Mouse (Mus musculus): Measurements from ENCODE around the gene Rps6ka1. TPM values are rescaled to one million over a fixed set of nuclear protein-coding genes. Genes with fewer than 3 reads are reported as not detected.

Rps6ka1 gene
- total RNA-seq, 2 experiments from 2014 or later: 9.1 to 9.3 TPM

- intact Hi-C loops (cut with DNase I): no loop called here
- no peak for DNase-seq
Measured at GRCm38 (mm10) chr4:133898151-133898550, 10.6 kb upstream of the Rps6ka1 start.

GRCm38 (mm10) chr4:133897431-133897891, 9.9 kb upstream of the Rps6ka1 start:
- no peak for DNase-seq
- intact Hi-C loops (cut with DNase I): no loop called here

GRCm38 (mm10) chr4:133896984-133897383, 9.4 kb upstream of the Rps6ka1 start:
- intact Hi-C loops (cut with DNase I): no loop called here
- DNase-seq: no peak

- intact Hi-C loops (cut with DNase I): no loop called here
Measured at GRCm38 (mm10) chr4:133896002-133896401, 8.4 kb upstream of the Rps6ka1 start.

GRCm38 (mm10) chr4:133887249-133887648, 348 bp downstream of the Rps6ka1 start:
- intact Hi-C loops (cut with DNase I): loop anchor here (2.0 kb wide), 1 partner anchor 24 kb away; no protein-coding TSS in a partner anchor
- peak in 1 of 2 experiments; percentile 37 for DNase-seq

More at GRCm38 (mm10) chr4:133896002-133896401, 8.4 kb upstream of the Rps6ka1 start:
- no peak for DNase-seq

GRCm38 (mm10) chr4:133885991-133886501, 1.6 kb downstream of the Rps6ka1 start:
- intact Hi-C loops (cut with DNase I): loop anchor here (2.0 kb wide), 1 partner anchor 25 kb away; no protein-coding TSS in a partner anchor
- DNase-seq: no peak

- intact Hi-C loops (cut with DNase I): no loop called here
- no peak for DNase-seq
Measured at GRCm38 (mm10) chr4:133885331-133885730, 2.3 kb downstream of the Rps6ka1 start.

- intact Hi-C loops (cut with DNase I): no loop called here
- no peak for DNase-seq
Measured at GRCm38 (mm10) chr4:133884888-133885287, 2.7 kb downstream of the Rps6ka1 start.

- intact Hi-C loops (cut with DNase I): no loop called here
Measured at GRCm38 (mm10) chr4:133884127-133884753, 3.4 kb downstream of the Rps6ka1 start.

GRCm38 (mm10) chr4:133881851-133882250, 5.7 kb downstream of the Rps6ka1 start:
- DNase-seq: no peak
- intact Hi-C loops (cut with DNase I): no loop called here

More at GRCm38 (mm10) chr4:133884127-133884753, 3.4 kb downstream of the Rps6ka1 start:
- DNase-seq: no peak

- no peak for DNase-seq
- intact Hi-C loops (cut with DNase I): no loop called here
Measured at GRCm38 (mm10) chr4:133881399-133881798, 6.2 kb downstream of the Rps6ka1 start.

GRCm38 (mm10) chr4:133879145-133879902, 8.3 kb downstream of the Rps6ka1 start:
- DNase-seq: peak in 1 of 2 experiments; percentile 10
- intact Hi-C loops (cut with DNase I): no loop called here

- no peak for DNase-seq
- intact Hi-C loops (cut with DNase I): no loop called here
Measured at GRCm38 (mm10) chr4:133877850-133878755, 9.5 kb downstream of the Rps6ka1 start.

- DNase-seq: no peak
- intact Hi-C loops (cut with DNase I): no loop called here
Measured at GRCm38 (mm10) chr4:133874865-133875517, 12.6 kb downstream of the Rps6ka1 start.

GRCm38 (mm10) chr4:133873926-133874864, 13.4 kb downstream of the Rps6ka1 start:
- intact Hi-C loops (cut with DNase I): no loop called here
- DNase-seq: no peak

- no peak for DNase-seq
- intact Hi-C loops (cut with DNase I): no loop called here
Measured at GRCm38 (mm10) chr4:133873431-133873851, 14.2 kb downstream of the Rps6ka1 start.

GRCm38 (mm10) chr4:133872812-133873300, 14.7 kb downstream of the Rps6ka1 start:
- intact Hi-C loops (cut with DNase I): no loop called here
- DNase-seq: peak; percentile 33 to 45

- intact Hi-C loops (cut with DNase I): no loop called here
Measured at GRCm38 (mm10) chr4:133872222-133872811, 15.3 kb downstream of the Rps6ka1 start.

More at GRCm38 (mm10) chr4:133872222-133872811, 15.3 kb downstream of the Rps6ka1 start:
- DNase-seq: no peak
